Mouse (Mus musculus) urinary bladder, postnatal 4 days (tissue): Measurements from ENCODE around the gene Asz1.

ENCODE experiments used
- DNase-seq, 2 experiments: peaks; one replicate each; pipeline ENCODE4 v3.0.0; 2021 to 2022; ENCODE audit warnings: low spot score in 2 of 2

Gene Asz1

GRCm38 (mm10) chr6:18007356-18007755 is 101.5 kb downstream of the Asz1 start:
- DNase-seq = no peak

DNA sequence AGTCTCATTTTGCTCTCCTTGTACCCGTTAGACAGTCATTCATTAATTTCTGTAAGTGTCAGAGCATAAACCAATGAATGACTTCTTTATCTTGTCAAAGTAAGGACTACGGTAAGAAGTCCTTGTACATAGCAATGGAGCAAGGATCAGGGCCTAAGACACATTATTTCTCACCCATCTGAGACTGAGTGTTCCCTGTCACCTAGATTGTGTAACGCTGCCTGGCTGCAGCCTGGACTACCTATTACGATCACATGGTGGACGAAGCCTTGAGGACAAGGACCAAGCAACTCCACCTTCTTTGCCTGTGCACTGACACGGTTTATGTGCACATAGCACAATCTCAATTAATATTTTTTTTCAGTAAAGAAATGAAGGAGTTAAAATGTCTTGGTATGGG is 106.8 kb downstream of the Asz1 start:
- DNase-seq = no peak
